8 mouse cellular contexts compared by ENCODE assay signal in genomic region chr16:55974256-55974902, GRCm38 (mm10). TPM values are rescaled to one million over a fixed set of nuclear protein-coding genes. Genes with fewer than 3 reads are reported as not detected.
DNase-seq lines count a peak whose midpoint lies in the region; ATAC-seq lines count a peak whose summit lies in the region.

No protein-coding gene starts in this region.

- H3K4me3 ChIP-seq in intestine, embryonic 14.5 days (ENCODE audit: low read depth, low read length) = peak overlapping the region; percentile 97

- H3K27ac ChIP-seq in intestine, embryonic 14.5 days (ENCODE audit: low read depth) = peak overlapping the region; percentile 80

- H3K4me2 ChIP-seq in intestine, embryonic 14.5 days (ENCODE audit: low read length) = peak overlapping the region; percentile 73

- DNase-seq in adrenal gland, adult (ENCODE audit: inconsistent age in 2 of 2, low spot score in 1 of 2) = peak; percentile 95 to 98
- peak; percentile 82 for DNase-seq in embryo, embryonic 10 days (ENCODE audit: low spot score)
- DNase-seq in gastrocnemius, postnatal 14 days = peak; percentile 95
- peak; percentile 92 for DNase-seq in intestine, embryonic 14.5 days (ENCODE audit: low spot score)
- peak; percentile 77 to 83 for DNase-seq in left cerebral cortex, postnatal 14 days (ENCODE audit: low spot score in 2 of 2)
- peak; percentile 86 for DNase-seq in right cerebral cortex, postnatal 25 days
- peak; percentile 92 to 94 for DNase-seq in urinary bladder, postnatal 4 days (ENCODE audit: low spot score in 2 of 2)

- no peaks in the 10 kb centered on the region for H3K27me3 ChIP-seq in intestine, embryonic 14.5 days (replicated peaks; ENCODE audit: control insufficient read depth, insufficient read depth, low read length)

- peak; percentile 91 for ATAC-seq in intestine, embryonic 14.5 days (replicated peaks; ENCODE audit: low FRiP score, low TSS enrichment, low read depth)
- peak; percentile 57 for ATAC-seq in megakaryocyte-erythroid progenitor cell, adult 5-6 weeks (replicated peaks; ENCODE audit: low FRiP score, low TSS enrichment, poor library complexity, severe bottlenecking)

- peaks cover 37% of the 10 kb centered on the region for H3K36me3 ChIP-seq in intestine, embryonic 14.5 days (ENCODE audit: control insufficient read depth, insufficient read depth, low read length)

- no peaks in the 10 kb centered on the region for H3K9me3 ChIP-seq in intestine, embryonic 14.5 days (ENCODE audit: control insufficient read depth, low read length)

- H3K4me1 ChIP-seq in intestine, embryonic 14.5 days (replicated peaks; ENCODE audit: control insufficient read depth, insufficient read depth, low read length) = peaks cover 21% of the 10 kb centered on the region

- under 1% methylated on average over 50 of the region's 55 CpGs for WGBS in intestine, embryonic 14.5 days

- peak overlapping the region; percentile 89 for H3K9ac ChIP-seq in intestine, embryonic 14.5 days (ENCODE audit: low read length)

- intact Hi-C loops in gastrocnemius, postnatal 14 days (cut with DNase I; ENCODE audit: low total_unique reads) = no loop called here
- intact Hi-C loops in left cerebral cortex, postnatal 14 days (cut with DNase I) = loop anchor here (5.0 kb wide), 1 partner anchor 63 kb away; the partner anchor contains the start of gene Trmt10c

RNA-seq across cellular contexts. Expression of gene Zbtb11, which starts 0.7 kb away (rescaled TPM):
- 1 to 10 TPM; 6.2 to 7.2 TPM for total RNA-seq in gastrocnemius, postnatal 14 days (2021)
- polyA plus RNA-seq in intestine, embryonic 14.5 days (2014; fragmentation: Nextera tagmentation; extraction: Ambion mirVana) = 18.9 and 20.3 TPM in 2 replicates
- total RNA-seq in left cerebral cortex, postnatal 14 days (2021) = 10 to 100 TPM; 36.4 to 36.7 TPM
- total RNA-seq in megakaryocyte-erythroid progenitor cell, adult 5-6 weeks (2014; fragmentation: Nextera tagmentation) = 25.0 and 34.7 TPM in 2 replicates
- 44.4 and 53.5 TPM in 2 replicates for total RNA-seq in megakaryocyte-erythroid progenitor cell, adult 5-6 weeks (2017)

RNA-seq across cellular contexts. Expression of gene Rpl24, which starts 8.3 kb away (rescaled TPM):
- total RNA-seq in gastrocnemius, postnatal 14 days (2021) = 100 to 1,000 TPM; 648 to 762 TPM
- polyA plus RNA-seq in intestine, embryonic 14.5 days (2014; fragmentation: Nextera tagmentation; extraction: Ambion mirVana) = 882 and 886 TPM in 2 replicates
- 100 to 1,000 TPM; 333 to 350 TPM for total RNA-seq in left cerebral cortex, postnatal 14 days (2021)
- 2,115 and 2,210 TPM in 2 replicates for total RNA-seq in megakaryocyte-erythroid progenitor cell, adult 5-6 weeks (2014; fragmentation: Nextera tagmentation)
- 2,337 and 2,464 TPM in 2 replicates for total RNA-seq in megakaryocyte-erythroid progenitor cell, adult 5-6 weeks (2017)

RNA-seq across cellular contexts. Expression of gene Cep97, which starts 39.7 kb away (rescaled TPM):
- 1 to 10 TPM; 4.0 to 4.3 TPM for total RNA-seq in gastrocnemius, postnatal 14 days (2021)
- 8.3 and 10.6 TPM in 2 replicates for polyA plus RNA-seq in intestine, embryonic 14.5 days (2014; fragmentation: Nextera tagmentation; extraction: Ambion mirVana)
- total RNA-seq in left cerebral cortex, postnatal 14 days (2021) = 1 to 10 TPM; 9.1 to 10.0 TPM
- 19.2 and 21.7 TPM in 2 replicates for total RNA-seq in megakaryocyte-erythroid progenitor cell, adult 5-6 weeks (2014; fragmentation: Nextera tagmentation)
- total RNA-seq in megakaryocyte-erythroid progenitor cell, adult 5-6 weeks (2017) = 15.8 and 32.9 TPM in 2 replicates

RNA-seq across cellular contexts. Expression of gene Pcnp, which starts 55.2 kb away (rescaled TPM):
- 10 to 100 TPM; 41.6 to 42.7 TPM for total RNA-seq in gastrocnemius, postnatal 14 days (2021)
- polyA plus RNA-seq in intestine, embryonic 14.5 days (2014; fragmentation: Nextera tagmentation; extraction: Ambion mirVana) = 195 and 219 TPM in 2 replicates
- 100 to 1,000 TPM; 132 to 141 TPM for total RNA-seq in left cerebral cortex, postnatal 14 days (2021)
- total RNA-seq in megakaryocyte-erythroid progenitor cell, adult 5-6 weeks (2014; fragmentation: Nextera tagmentation) = 124 TPM in 2 replicates
- 128 and 165 TPM in 2 replicates for total RNA-seq in megakaryocyte-erythroid progenitor cell, adult 5-6 weeks (2017)

Comparison
In these comparisons a context has a peak if more than half of its experiments do, and no peak if none do; other contexts are left out.
1. Peak in every context shown above with its lines: DNase-seq, ATAC-seq, H3K4me3 ChIP-seq and H3K27ac ChIP-seq.